In genomic region chr8:70234080-70234780, GRCm38 (mm10) we compare ENCODE assay signal across 7 mouse cellular contexts. TPM values are rescaled to one million over a fixed set of nuclear protein-coding genes. Genes with fewer than 3 reads are reported as not detected.
DNase-seq lines count a peak whose midpoint lies in the region; ATAC-seq lines count a peak whose summit lies in the region.

Gene Sugp2, plus strand, starts transcription at chr8:70234226.
Gene Armc6, minus strand, starts transcription at chr8:70234466.

- peaks cover 21% of the 10 kb centered on the region for H3K4me1 ChIP-seq in embryonic facial prominence, embryonic 10.5 days
- peaks cover 23% of the 10 kb centered on the region for H3K4me1 ChIP-seq in limb, embryonic 10.5 days
- peaks cover 41% of the 10 kb centered on the region for H3K4me1 ChIP-seq in midbrain, embryonic 13.5 days (replicated peaks)

- peak; percentile 95 for ATAC-seq in granulocyte monocyte progenitor cell, adult 5-6 weeks (replicated peaks; ENCODE audit: poor library complexity, severe bottlenecking)
- ATAC-seq in midbrain, embryonic 13.5 days, result peak; percentile 96

- H3K9ac ChIP-seq in midbrain, embryonic 13.5 days (replicated peaks), result peak within 1 kb of the TSS; percentile 89

- H3K4me3 ChIP-seq in embryonic facial prominence, embryonic 10.5 days, result peak within 1 kb of the TSS; percentile 92
- H3K4me3 ChIP-seq in limb, embryonic 10.5 days, result peak within 1 kb of the TSS; percentile 90
- peak within 1 kb of the TSS; percentile 78 for H3K4me3 ChIP-seq in midbrain, embryonic 13.5 days (replicated peaks)

- peak; percentile 95 for DNase-seq in adrenal gland, postnatal 10 days
- DNase-seq in embryonic facial prominence, embryonic 10.5 days (ENCODE audit: low spot score), result peak; percentile 97
- DNase-seq in kidney, adult 11 months, result peak; percentile 95
- DNase-seq in limb, embryonic 10.5 days (ENCODE audit: low spot score), result peak; percentile 96
- peak; percentile 96 for DNase-seq in spleen, adult 12 weeks (ENCODE audit: low spot score)

- no peaks in the 10 kb centered on the region for H3K9me3 ChIP-seq in embryonic facial prominence, embryonic 10.5 days
- no peaks in the 10 kb centered on the region for H3K9me3 ChIP-seq in limb, embryonic 10.5 days (replicated peaks)
- H3K9me3 ChIP-seq in midbrain, embryonic 13.5 days, result no peaks in the 10 kb centered on the region

- H3K4me2 ChIP-seq in midbrain, embryonic 13.5 days (replicated peaks), result peak within 1 kb of the TSS; percentile 91

- H3K27me3 ChIP-seq in embryonic facial prominence, embryonic 10.5 days (replicated peaks; ENCODE audit: low read depth, poor library complexity, severe bottlenecking), result no peaks in the 10 kb centered on the region
- no peaks in the 10 kb centered on the region for H3K27me3 ChIP-seq in limb, embryonic 10.5 days (ENCODE audit: low read depth, poor library complexity, severe bottlenecking)
- H3K27me3 ChIP-seq in midbrain, embryonic 13.5 days, result no peaks in the 10 kb centered on the region

- H3K27ac ChIP-seq in embryonic facial prominence, embryonic 10.5 days (replicated peaks), result peak within 1 kb of the TSS; percentile 93
- H3K27ac ChIP-seq in limb, embryonic 10.5 days, result peak within 1 kb of the TSS; percentile 91
- H3K27ac ChIP-seq in midbrain, embryonic 13.5 days, result peak within 1 kb of the TSS; percentile 94

- peaks cover 53% of the 10 kb centered on the region for H3K36me3 ChIP-seq in embryonic facial prominence, embryonic 10.5 days (replicated peaks)
- peaks cover 49% of the 10 kb centered on the region for H3K36me3 ChIP-seq in limb, embryonic 10.5 days
- peaks cover 49% of the 10 kb centered on the region for H3K36me3 ChIP-seq in midbrain, embryonic 13.5 days

- WGBS in embryonic facial prominence, embryonic 10.5 days, result under 1% methylated on average over 67 of the region's 67 CpGs
- under 1% methylated on average over 67 of the region's 67 CpGs for WGBS in limb, embryonic 10.5 days
- under 1% methylated on average over 66 of the region's 67 CpGs for WGBS in midbrain, embryonic 13.5 days

RNA-seq across cellular contexts. Expression of gene Sugp2, which starts in this region (rescaled TPM):
- total RNA-seq in adrenal gland, postnatal 10 days (2021), result 10 to 100 TPM; 28.9 to 48.5 TPM
- 47.0 and 50.8 TPM in 2 replicates for polyA plus RNA-seq in embryonic facial prominence, embryonic 10.5 days (2016; fragmentation: Nextera tagmentation; extraction: Ambion mirVana)
- total RNA-seq in granulocyte monocyte progenitor cell, adult 5-6 weeks (2014; fragmentation: Nextera tagmentation), result 62.5 and 68.0 TPM in 2 replicates
- total RNA-seq in granulocyte monocyte progenitor cell, adult 5-6 weeks (2017), result 26.0 and 56.4 TPM in 2 replicates
- polyA plus RNA-seq in limb, embryonic 10.5 days (2016; fragmentation: Nextera tagmentation; extraction: Ambion mirVana), result 39.7 and 51.4 TPM in 2 replicates
- 84.2 and 86.0 TPM in 2 replicates for polyA plus RNA-seq in midbrain, embryonic 13.5 days (2015; fragmentation: Nextera tagmentation; extraction: Ambion mirVana)

RNA-seq across cellular contexts. Expression of gene Armc6, which starts in this region (rescaled TPM):
- total RNA-seq in adrenal gland, postnatal 10 days (2021), result 10 to 100 TPM; 11.2 to 13.2 TPM
- polyA plus RNA-seq in embryonic facial prominence, embryonic 10.5 days (2016; fragmentation: Nextera tagmentation; extraction: Ambion mirVana), result 30.8 and 31.9 TPM in 2 replicates
- 4.9 and 6.9 TPM in 2 replicates for total RNA-seq in granulocyte monocyte progenitor cell, adult 5-6 weeks (2014; fragmentation: Nextera tagmentation)
- total RNA-seq in granulocyte monocyte progenitor cell, adult 5-6 weeks (2017), result 8.0 and 9.4 TPM in 2 replicates
- 26.8 and 27.6 TPM in 2 replicates for polyA plus RNA-seq in limb, embryonic 10.5 days (2016; fragmentation: Nextera tagmentation; extraction: Ambion mirVana)
- polyA plus RNA-seq in midbrain, embryonic 13.5 days (2015; fragmentation: Nextera tagmentation; extraction: Ambion mirVana), result 74.2 and 77.6 TPM in 2 replicates

Comparison
In these comparisons a context has a peak if more than half of its experiments do, and no peak if none do; other contexts are left out.
1. Peak in every context shown above with its lines: DNase-seq, ATAC-seq, H3K4me3 ChIP-seq and H3K27ac ChIP-seq.